Mouse (Mus musculus) stomach, embryonic 14.5 days (tissue): Measurements from ENCODE around the gene Lama2. TPM values are rescaled to one million over a fixed set of nuclear protein-coding genes. Genes with fewer than 3 reads are reported as not detected.

Source experiments
- ATAC-seq: fragments of 200-750 bp; cut with Nextera tagmentation; 2 replicates; pipeline ENCODE4 v1.8.0; 2017; ENCODE audit warnings: low read depth, moderate TSS enrichment; ENCODE audit not compliant: insufficient number of reproducible peaks, insufficient read depth, low FRiP score
- H3K27ac ChIP-seq: fragments of 300-500 bp; sonication (generic); 2 replicates; pipeline ENCODE4 v1.5.1; 2014; ENCODE audit warnings: mild to moderate bottlenecking, low read length, moderate library complexity, mixed read lengths
- H3K27me3 ChIP-seq: fragments of 300-500 bp; sonication (generic); 2 replicates; pipeline ENCODE4 v1.6.1; 2014; ENCODE audit warnings: low read length, control low read depth, mixed read lengths; ENCODE audit not compliant: control insufficient read depth, insufficient read depth
- H3K36me3 ChIP-seq: fragments of 300-500 bp; sonication (generic); 2 replicates; pipeline ENCODE4 v1.6.1; 2014; ENCODE audit warnings: mild to moderate bottlenecking, control low read depth, low read length, moderate library complexity, mixed read lengths; ENCODE audit not compliant: control insufficient read depth, insufficient read depth
- H3K4me1 ChIP-seq: fragments of 300-500 bp; sonication (generic); 2 replicates; pipeline ENCODE4 v1.6.1; 2014; ENCODE audit warnings: low read length, control low read depth, mixed read lengths; ENCODE audit not compliant: control insufficient read depth, insufficient read depth
- H3K4me2 ChIP-seq: fragments of 300-500 bp; sonication (generic); replicated peaks from 2 replicates; pipeline ENCODE4 v1.6.1; 2014; ENCODE audit warnings: low read depth, low read length, control low read depth
- H3K4me3 ChIP-seq: fragments of 300-500 bp; sonication (generic); 2 replicates; pipeline ENCODE4 v1.5.1; 2014; ENCODE audit warnings: low read depth, low read length, control low read depth
- H3K9ac ChIP-seq: fragments of 300-500 bp; sonication (generic); replicated peaks from 2 replicates; pipeline ENCODE4 v1.6.1; 2014; ENCODE audit warnings: low read depth, mild to moderate bottlenecking, control low read depth, low read length, moderate library complexity, mixed read lengths
- H3K9me3 ChIP-seq: fragments of 300-500 bp; sonication (generic); 2 replicates; pipeline ENCODE4 v1.6.1; 2016; ENCODE audit warnings: low read depth, low read length, control low read depth; ENCODE audit not compliant: control insufficient read depth
- WGBS: fragments of 180-500 bp; shearing (Covaris S2); extraction: QIAGEN DNeasy Blood & Tissue Kit; methylation state at CpG from one replicate; pipeline ENCODE4 v1.1.7; 2014; 5-methylcytosine and 5-hydroxymethylcytosine counted together
- polyA plus RNA-seq: library from polyadenylated mRNA; unstranded; fragments of >200 nt; fragmentation: Nextera tagmentation; extraction: Ambion mirVana; gene quantifications from 2 replicates; pipeline ENCODE4 v1.2.1, GENCODE M21; 2014

The Lama2 gene
- polyA plus RNA-seq, 1 experiment from 2014 or later = 25.8 TPM

DNA sequence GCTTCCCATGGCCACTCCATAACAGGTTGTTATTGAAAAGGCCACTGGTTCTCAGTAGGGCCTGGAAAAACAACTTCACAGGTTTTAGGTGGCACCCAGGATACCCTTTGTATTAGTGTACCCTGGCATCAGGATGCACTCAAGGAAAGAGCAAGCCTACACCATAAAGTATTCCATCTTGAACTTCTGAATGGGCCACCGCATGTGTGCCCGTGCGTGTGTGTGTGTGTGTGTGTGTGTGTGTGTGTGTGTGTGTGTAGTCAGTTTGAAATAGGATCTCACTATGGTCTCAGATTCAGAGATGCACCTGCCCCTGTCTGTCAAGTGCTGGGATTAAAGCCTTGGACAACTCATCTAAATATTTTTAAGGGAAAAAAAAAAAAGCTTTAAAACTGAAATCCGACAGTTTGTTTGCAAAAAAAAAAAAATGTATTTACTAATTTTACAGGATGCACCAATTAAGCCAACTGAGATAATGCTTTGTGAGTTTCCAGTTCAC, 2.0 kb downstream of the Lama2 start:
- WGBS = 85% methylated on average over 4 of the region's 4 CpGs
- no peak for ATAC-seq
- H3K9ac ChIP-seq = no peak overlapping the region
- H3K4me2 ChIP-seq = no peak overlapping the region
- H3K27me3 ChIP-seq = no peaks in the 10 kb centered on the region
- peaks cover 4% of the 10 kb centered on the region; the same call in 1 of the 2 replicates for H3K4me1 ChIP-seq
- H3K4me3 ChIP-seq = no peak overlapping the region
- no peaks in the 10 kb centered on the region for H3K9me3 ChIP-seq
- H3K36me3 ChIP-seq = no peaks in the 10 kb centered on the region
- no peak overlapping the region for H3K27ac ChIP-seq

DNA sequence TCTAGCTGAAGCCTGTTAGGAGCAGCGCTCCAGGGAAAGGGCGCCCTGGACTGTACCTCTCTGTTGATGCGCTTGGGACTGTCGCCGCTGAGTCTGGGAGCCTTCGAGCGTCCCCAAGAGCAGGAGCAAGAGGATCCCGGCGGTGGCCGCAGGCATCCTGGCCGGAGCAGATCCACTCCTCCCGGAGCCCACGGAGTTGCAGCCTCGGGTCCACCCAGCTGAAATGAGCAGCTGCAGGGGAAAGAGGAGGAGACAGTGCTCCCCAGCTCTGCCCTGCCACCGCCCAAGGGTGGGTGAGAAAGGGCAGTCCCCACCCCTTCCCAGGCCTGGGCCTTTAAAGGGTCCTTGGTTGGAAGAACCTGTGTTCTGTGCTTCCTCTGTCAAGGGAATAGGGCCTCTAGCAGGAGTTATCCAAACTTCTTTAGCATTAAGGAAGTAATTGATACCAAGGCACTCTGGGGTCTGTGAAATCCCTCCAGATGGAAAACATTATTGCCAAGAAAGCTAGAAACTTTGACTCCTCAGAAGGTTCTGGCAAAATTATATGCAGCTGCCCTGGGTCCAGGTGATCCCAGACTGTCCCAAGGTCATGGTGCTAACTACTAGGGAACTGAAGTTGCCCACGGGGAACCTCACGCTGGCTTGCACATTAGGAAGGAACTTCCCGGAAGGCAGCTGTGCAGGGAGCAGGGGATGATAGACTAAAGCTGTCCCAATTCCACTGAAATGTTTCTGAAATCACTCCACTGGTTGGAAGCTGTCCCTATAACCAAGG, 2.7 kb downstream of the Lama2 start:
- Histone ChIP-seq H3K9ac (peak overlapping the region; percentile 40; the same call in 1 of the 2 replicates), H3K4me3 (peak overlapping the region; percentile 42), H3K4me2 (peak overlapping the region; percentile 64), H3K4me1 (peaks cover 4% of the 10 kb centered on the region; the same call in 1 of the 2 replicates), H3K27me3 (no peaks in the 10 kb centered on the region), H3K36me3 (no peaks in the 10 kb centered on the region), H3K27ac (peak overlapping the region; percentile 72), H3K9me3 (no peaks in the 10 kb centered on the region)
- 10% methylated on average over 18 of the region's 18 CpGs for WGBS
- peak; percentile 80; the same call in 1 of the 2 replicates for ATAC-seq

DNA sequence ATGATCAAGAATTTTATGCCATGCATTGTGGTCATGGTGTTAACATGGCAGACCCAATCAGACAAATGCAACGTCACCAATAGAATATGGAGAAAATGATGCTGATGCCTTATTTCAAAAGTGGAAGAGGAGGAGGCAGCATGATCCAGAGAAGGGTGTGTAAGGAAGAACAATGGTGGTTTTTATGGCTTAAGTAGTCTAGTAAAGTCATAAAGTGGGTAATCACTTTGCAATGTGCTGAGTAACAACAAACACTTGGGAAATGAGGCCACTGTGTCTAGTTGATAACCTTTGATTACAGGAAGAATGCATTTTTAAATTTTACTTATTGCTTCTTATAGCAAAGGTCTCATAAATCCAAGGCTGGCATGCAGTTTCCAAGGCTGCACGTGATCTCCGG, 23.9 kb downstream of the Lama2 start:
- 87% methylated on average over 3 of the region's 3 CpGs for WGBS

DNA sequence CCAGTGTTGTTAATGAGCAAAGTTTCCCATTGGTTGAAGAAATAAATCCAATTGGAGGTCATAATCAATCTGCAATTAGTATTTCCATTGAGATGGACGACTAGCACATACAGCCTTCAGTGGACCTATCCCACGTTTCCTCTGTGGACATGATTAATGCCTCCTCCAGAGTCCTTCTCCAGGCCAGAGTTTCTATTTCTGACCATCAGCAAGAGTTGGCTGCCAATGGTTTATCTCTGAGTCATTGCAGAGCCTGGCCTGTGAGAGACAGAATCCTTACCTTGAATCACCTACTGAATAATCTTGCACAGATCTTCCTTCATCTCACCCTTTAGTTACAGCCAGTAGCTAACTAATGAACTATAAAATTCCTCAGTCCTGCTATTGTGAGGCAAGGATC, 86.3 kb downstream of the Lama2 start:
- no peak overlapping the region for H3K27ac ChIP-seq
- H3K9ac ChIP-seq = no peak overlapping the region
- no peaks in the 10 kb centered on the region for H3K9me3 ChIP-seq
- no peak overlapping the region for H3K4me2 ChIP-seq
- no peaks in the 10 kb centered on the region for H3K27me3 ChIP-seq
- H3K4me3 ChIP-seq = no peak overlapping the region
- 59% methylated on average over 2 of the region's 2 CpGs for WGBS
- no peak for ATAC-seq
- no peaks in the 10 kb centered on the region for H3K4me1 ChIP-seq
- H3K36me3 ChIP-seq = no peaks in the 10 kb centered on the region

More for the DNA sequence above, 23.9 kb downstream of the Lama2 start:
- Histone ChIP-seq H3K27ac (no peak overlapping the region), H3K4me2 (no peak overlapping the region), H3K4me3 (no peak overlapping the region), H3K9ac (no peak overlapping the region), H3K4me1 (no peaks in the 10 kb centered on the region), H3K27me3 (no peaks in the 10 kb centered on the region), H3K9me3 (no peaks in the 10 kb centered on the region), H3K36me3 (no peaks in the 10 kb centered on the region)
- ATAC-seq = no peak

DNA sequence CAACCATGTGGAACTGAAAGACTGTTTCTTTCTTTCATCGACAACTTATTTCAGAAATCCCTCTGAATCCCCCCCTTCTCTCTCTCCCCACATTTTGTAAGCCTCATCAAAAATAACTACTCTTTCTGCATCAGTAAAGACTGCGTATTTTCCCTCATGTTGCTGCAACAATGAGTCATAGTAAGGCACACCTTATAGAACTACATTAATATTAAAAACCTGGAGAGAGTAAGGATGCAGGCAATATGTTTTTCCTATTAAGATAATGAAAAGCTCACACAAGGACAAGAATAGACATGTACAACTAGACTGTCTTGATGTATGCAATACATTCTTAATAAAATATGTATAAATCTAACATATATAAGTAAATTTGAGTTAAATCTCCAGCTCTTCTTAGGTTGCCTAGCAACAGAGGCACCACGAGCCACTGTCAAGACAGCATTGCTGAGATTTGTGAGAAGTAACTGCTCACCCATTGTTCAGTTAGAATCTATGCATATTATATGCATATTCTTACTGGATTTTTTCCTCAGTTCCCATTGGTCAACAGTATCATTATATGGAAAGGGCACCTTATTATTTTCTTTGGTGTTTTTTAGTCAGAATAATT, 110.6 kb downstream of the Lama2 start:
- ATAC-seq = no peak
- Histone ChIP-seq H3K27ac (no peak overlapping the region), H3K4me2 (no peak overlapping the region), H3K4me1 (no peaks in the 10 kb centered on the region), H3K27me3 (no peaks in the 10 kb centered on the region), H3K36me3 (no peaks in the 10 kb centered on the region), H3K9ac (no peak overlapping the region), H3K9me3 (no peaks in the 10 kb centered on the region), H3K4me3 (no peak overlapping the region)
- 75% methylated on average over 3 of the region's 3 CpGs for WGBS

DNA sequence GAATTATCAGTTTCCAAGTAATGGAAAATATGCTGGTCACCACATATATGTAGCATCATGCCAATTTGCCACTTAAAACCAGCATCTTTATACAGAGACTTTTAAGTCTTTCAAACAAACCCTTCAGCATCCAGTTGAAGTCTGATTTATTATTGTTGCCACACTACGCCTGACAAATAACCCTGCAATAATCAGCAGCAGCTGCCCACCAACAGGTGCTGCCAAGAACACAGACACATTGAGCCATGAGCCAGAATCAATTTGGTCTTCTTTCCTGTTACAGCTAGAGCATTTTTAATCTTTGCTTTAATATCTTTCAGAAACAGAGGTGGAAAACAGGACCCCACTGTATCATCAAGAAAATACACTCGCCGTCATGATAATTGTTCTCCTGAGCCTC, 118.7 kb downstream of the Lama2 start:
- no peaks in the 10 kb centered on the region for H3K36me3 ChIP-seq
- H3K4me3 ChIP-seq = no peak overlapping the region
- no peak overlapping the region for H3K4me2 ChIP-seq
- no peak overlapping the region for H3K27ac ChIP-seq
- no peak for ATAC-seq
- no peaks in the 10 kb centered on the region for H3K9me3 ChIP-seq
- no peaks in the 10 kb centered on the region for H3K27me3 ChIP-seq
- no peaks in the 10 kb centered on the region for H3K4me1 ChIP-seq
- H3K9ac ChIP-seq = no peak overlapping the region
- WGBS = 75% methylated on average over 3 of the region's 3 CpGs

DNA sequence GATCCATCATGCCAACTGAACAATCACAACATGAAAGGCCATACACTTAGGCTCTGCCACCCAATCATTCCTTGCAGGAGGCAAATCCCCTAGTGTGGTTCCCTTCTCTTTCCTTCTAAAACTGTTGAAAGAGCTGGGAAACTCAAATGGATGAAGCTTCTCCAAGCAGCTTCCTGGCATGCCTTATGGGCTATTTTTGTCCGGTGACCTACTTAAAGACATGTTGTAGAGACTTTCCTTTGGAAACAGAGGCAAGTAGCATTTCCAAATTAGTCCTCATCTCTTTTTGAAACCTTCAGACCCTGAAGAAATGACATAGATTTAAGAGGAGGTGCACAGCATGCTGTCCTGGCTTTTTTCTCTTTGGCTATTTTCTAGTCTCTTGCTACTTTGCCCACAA, 131.1 kb downstream of the Lama2 start:
- H3K4me2 ChIP-seq = no peak overlapping the region
- ATAC-seq = no peak
- no peaks in the 10 kb centered on the region for H3K4me1 ChIP-seq
- H3K27me3 ChIP-seq = no peaks in the 10 kb centered on the region
- H3K36me3 ChIP-seq = no peaks in the 10 kb centered on the region
- no peaks in the 10 kb centered on the region for H3K9me3 ChIP-seq
- H3K9ac ChIP-seq = no peak overlapping the region
- WGBS = 97% methylated on average over 1 of the region's 1 CpGs
- no peak overlapping the region for H3K4me3 ChIP-seq
- H3K27ac ChIP-seq = no peak overlapping the region

DNA sequence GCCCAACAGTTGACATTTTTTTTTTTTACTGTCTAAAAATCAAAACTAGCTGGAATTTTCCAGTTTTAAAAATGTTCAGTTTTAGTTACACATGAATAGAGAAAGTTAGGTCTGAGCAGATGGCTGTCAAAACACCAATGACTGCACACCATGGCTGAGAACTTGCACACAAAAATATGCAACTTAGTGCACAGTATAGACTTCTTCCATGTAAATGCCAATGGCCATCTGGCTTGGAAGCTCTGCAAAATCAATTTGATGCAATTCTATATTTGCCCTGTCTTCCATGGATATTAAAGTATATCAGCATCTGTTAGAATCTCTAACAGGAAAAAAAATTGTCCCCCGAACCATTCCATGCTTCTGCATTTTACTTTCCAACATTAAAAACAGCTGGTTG, 135.5 kb downstream of the Lama2 start:
- no peaks in the 10 kb centered on the region for H3K9me3 ChIP-seq
- H3K27me3 ChIP-seq = no peaks in the 10 kb centered on the region
- no peaks in the 10 kb centered on the region for H3K4me1 ChIP-seq
- H3K36me3 ChIP-seq = no peaks in the 10 kb centered on the region
- ATAC-seq = no peak
- no peak overlapping the region for H3K4me2 ChIP-seq
- no peak overlapping the region for H3K27ac ChIP-seq
- no peak overlapping the region for H3K9ac ChIP-seq
- 84% methylated on average over 1 of the region's 1 CpGs for WGBS
- no peak overlapping the region for H3K4me3 ChIP-seq
